Mouse (Mus musculus): ENCODE results near the gene Olfr1350. TPM values are rescaled to one million over a fixed set of nuclear protein-coding genes. Genes with fewer than 3 reads are reported as not detected.

Olfr1350 gene
- polyA plus RNA-seq (2021; fragmentation: Nextera tagmentation), result not detected in 2 replicates
- long read RNA-seq, experiment 1, result 0 reads
- long read RNA-seq, experiment 2, result 0 reads

DNA sequence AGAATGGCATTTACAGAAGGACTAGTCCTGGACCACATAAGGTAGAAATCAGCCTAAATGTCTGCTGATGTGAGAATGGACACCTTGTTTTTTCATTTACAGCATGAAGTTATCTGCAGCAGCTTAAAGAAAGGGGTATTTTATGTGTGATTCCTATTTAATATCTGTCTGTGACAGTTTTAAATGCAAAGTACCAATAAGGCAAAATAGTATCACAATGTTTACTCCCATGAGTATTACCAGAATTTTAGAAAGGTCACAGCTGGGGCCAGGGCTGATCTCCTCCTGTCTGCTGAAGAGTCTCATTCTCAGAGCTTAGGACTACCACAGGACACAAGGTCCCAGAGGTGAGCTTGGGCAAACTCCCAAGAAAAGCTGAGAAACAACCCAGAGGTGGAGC is at the start of gene Olfr1350:
TSS of gene Olfr1350 (plus strand) at position 301 of the 400 bp plus-strand sequence.

GRCm38 (mm10) chr7:6522850-6523249 is 41.8 kb upstream of the Olfr1350 start, which contains the start of gene Olfr1349:
TSS of gene Olfr1349 (minus strand) at chr7:6522950.

Other genes with a start within 250 kb of the Olfr1350 start
- gene Zfp583, start 233.6 kb upstream of the Olfr1350 start, polyA plus RNA-seq (2021; fragmentation: Nextera tagmentation), result 5.6 and 6.3 TPM in 2 replicates
- gene Gm3854, start 221.1 kb upstream of the Olfr1350 start, polyA plus RNA-seq (2021; fragmentation: Nextera tagmentation), result 1.5 and 2.5 TPM in 2 replicates
- gene Zfp78, start 201.6 kb upstream of the Olfr1350 start, polyA plus RNA-seq (2021; fragmentation: Nextera tagmentation), result 2.7 and 4.1 TPM in 2 replicates
- 3.2 and 6.0 TPM in 2 replicates for gene Zfp28, start 181.5 kb upstream of the Olfr1350 start, polyA plus RNA-seq (2021; fragmentation: Nextera tagmentation)
- 4.0 and 5.4 TPM in 2 replicates for gene Smim17, start 166.1 kb upstream of the Olfr1350 start, polyA plus RNA-seq (2021; fragmentation: Nextera tagmentation)
- 0.09 TPM in 1 of 2 replicates, not detected in the other for gene Gm20715, start 154.6 kb upstream of the Olfr1350 start, polyA plus RNA-seq (2021; fragmentation: Nextera tagmentation)
- gene Olfr1344, start 126.2 kb upstream of the Olfr1350 start, polyA plus RNA-seq (2021; fragmentation: Nextera tagmentation), result 1.1 and 1.2 TPM in 2 replicates
- not detected in 2 replicates for gene Olfr1336, start 108.7 kb upstream of the Olfr1350 start, polyA plus RNA-seq (2021; fragmentation: Nextera tagmentation)
- not detected in 2 replicates for gene Olfr1346, start 97.7 kb upstream of the Olfr1350 start, polyA plus RNA-seq (2021; fragmentation: Nextera tagmentation)
- not detected in 2 replicates for gene Olfr5, start 77.9 kb upstream of the Olfr1350 start, polyA plus RNA-seq (2021; fragmentation: Nextera tagmentation)
- not detected in 2 replicates for gene Olfr1347, start 65.1 kb upstream of the Olfr1350 start, polyA plus RNA-seq (2021; fragmentation: Nextera tagmentation)
- not detected in 2 replicates for gene Olfr1348, start 56.1 kb upstream of the Olfr1350 start, polyA plus RNA-seq (2021; fragmentation: Nextera tagmentation)
- not detected in 2 replicates for gene Olfr1349, start 41.9 kb upstream of the Olfr1350 start, polyA plus RNA-seq (2021; fragmentation: Nextera tagmentation)
- gene Zim1, start 131.6 kb downstream of the Olfr1350 start, polyA plus RNA-seq (2021; fragmentation: Nextera tagmentation), result 0.65 and 0.99 TPM in 2 replicates
- gene Peg3, start 165.6 kb downstream of the Olfr1350 start, polyA plus RNA-seq (2021; fragmentation: Nextera tagmentation), result 25.9 and 31.8 TPM in 2 replicates
- 3.9 and 5.0 TPM in 2 replicates for gene Usp29, start 165.7 kb downstream of the Olfr1350 start, polyA plus RNA-seq (2021; fragmentation: Nextera tagmentation)

Measured in left cerebral cortex, adult 6 months (tissue).